Mouse (Mus musculus) erythroblast, embryonic 14.5 days (primary cell): ENCODE data around the gene R3hdm1. TPM values are rescaled to one million over a fixed set of nuclear protein-coding genes. Genes with fewer than 3 reads are reported as not detected.

Experiments used
- H3K27me3 ChIP-seq: 2 replicates; pipeline ENCODE4 v1.6.1; 2012; ENCODE audit warnings: inconsistent platforms; ENCODE audit not compliant: control insufficient read depth
- H3K36me3 ChIP-seq: 2 replicates; pipeline ENCODE4 v1.6.1; 2012; ENCODE audit warnings: mild to moderate bottlenecking, inconsistent platforms; ENCODE audit not compliant: control insufficient read depth
- H3K4me1 ChIP-seq: 2 replicates; pipeline ENCODE4 v1.6.1; 2012; ENCODE audit warnings: inconsistent platforms; ENCODE audit not compliant: control insufficient read depth
- H3K4me3 ChIP-seq: replicated peaks from 2 replicates; pipeline ENCODE3; 2012; ENCODE audit warnings: moderate library complexity, mild to moderate bottlenecking, inconsistent platforms
- H3K9me3 ChIP-seq: 2 replicates; pipeline ENCODE4 v1.6.1; 2012; ENCODE audit warnings: low read length, inconsistent platforms, mixed read lengths; ENCODE audit not compliant: control insufficient read depth
- GATA1 ChIP-seq: IDR thresholded peaks from 2 replicates; pipeline ENCODE4 v1.6.1; 2012; ENCODE audit warnings: low read length, inconsistent platforms, mixed read lengths
- TAL1 ChIP-seq: IDR thresholded peaks from 3 replicates; pipeline ENCODE4 v1.6.1; 2012; ENCODE audit warnings: low read length, inconsistent platforms, mixed read lengths
- polyA plus RNA-seq: library from polyadenylated mRNA; stranded (reverse); fragments of >175 nt; gene quantifications from 2 replicates; pipeline ENCODE4 v1.2.3, GENCODE M21; 2012

The R3hdm1 gene
- polyA plus RNA-seq, 1 experiment: 4.1 TPM

- peaks cover 83% of the 10 kb centered on the region for H3K36me3 ChIP-seq
- TF ChIP-seq TAL1: no peak
- TF ChIP-seq GATA1: no peak
- no peaks in the 10 kb centered on the region for H3K27me3 ChIP-seq
Measured at GRCm38 (mm10) chr1:128270731-128271130, 167.6 kb downstream of the R3hdm1 start.

DNA sequence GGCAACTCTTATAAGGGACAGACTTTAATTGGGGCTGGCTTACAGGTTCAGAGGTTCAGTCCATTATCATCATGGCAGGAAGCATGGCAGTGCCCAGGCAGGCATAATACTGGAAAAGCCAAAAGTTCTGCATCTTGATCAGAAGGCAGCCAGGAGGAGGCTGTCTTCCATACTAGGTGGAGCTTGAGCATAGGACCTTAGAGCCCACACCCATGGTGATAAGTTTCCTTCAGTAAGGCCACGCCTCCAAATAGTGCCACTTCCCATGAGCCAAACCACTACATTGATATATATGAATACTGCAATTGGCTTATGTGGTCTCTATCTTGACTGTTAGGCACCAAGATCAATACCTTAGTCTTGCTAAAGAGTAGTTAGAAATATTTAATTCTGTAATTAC, 172.8 kb downstream of the R3hdm1 start:
- H3K36me3 ChIP-seq: peaks cover 84% of the 10 kb centered on the region
- H3K4me1 ChIP-seq: peaks cover 10% of the 10 kb centered on the region
- no peak overlapping the region for H3K4me3 ChIP-seq
- TF ChIP-seq GATA1: no peak
- TF ChIP-seq TAL1: no peak
- H3K9me3 ChIP-seq: no peaks in the 10 kb centered on the region
- no peaks in the 10 kb centered on the region for H3K27me3 ChIP-seq

More at GRCm38 (mm10) chr1:128270731-128271130, 167.6 kb downstream of the R3hdm1 start:
- Histone ChIP-seq H3K4me1 (peaks cover 6% of the 10 kb centered on the region), H3K9me3 (no peaks in the 10 kb centered on the region), H3K4me3 (no peak overlapping the region)

DNA sequence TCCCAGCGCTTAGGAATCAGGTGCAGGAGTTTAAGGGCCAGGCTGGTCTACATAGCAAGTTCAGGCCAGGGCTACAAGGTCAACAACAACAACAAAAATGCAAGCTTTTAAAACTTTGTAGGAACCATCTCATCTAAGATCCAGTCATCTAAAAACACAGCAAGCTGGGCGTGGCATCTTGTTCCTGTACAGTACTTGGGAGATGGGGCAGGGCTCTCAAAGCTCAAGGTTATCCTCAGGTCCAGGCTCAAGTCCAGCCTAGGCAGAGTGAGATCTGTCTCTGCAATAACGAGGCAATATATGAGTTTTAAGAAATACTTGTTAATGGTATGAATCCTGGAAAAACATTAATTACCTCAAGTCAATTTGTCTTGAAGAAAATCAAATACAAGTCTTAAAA, 175.5 kb downstream of the R3hdm1 start:
- Histone ChIP-seq H3K9me3 (no peaks in the 10 kb centered on the region; the same call in 1 of the 2 replicates), H3K36me3 (peaks cover 65% of the 10 kb centered on the region), H3K4me1 (peaks cover 10% of the 10 kb centered on the region), H3K4me3 (no peak overlapping the region), H3K27me3 (no peaks in the 10 kb centered on the region)
- TF ChIP-seq GATA1 (no peak), TAL1 (no peak)

DNA sequence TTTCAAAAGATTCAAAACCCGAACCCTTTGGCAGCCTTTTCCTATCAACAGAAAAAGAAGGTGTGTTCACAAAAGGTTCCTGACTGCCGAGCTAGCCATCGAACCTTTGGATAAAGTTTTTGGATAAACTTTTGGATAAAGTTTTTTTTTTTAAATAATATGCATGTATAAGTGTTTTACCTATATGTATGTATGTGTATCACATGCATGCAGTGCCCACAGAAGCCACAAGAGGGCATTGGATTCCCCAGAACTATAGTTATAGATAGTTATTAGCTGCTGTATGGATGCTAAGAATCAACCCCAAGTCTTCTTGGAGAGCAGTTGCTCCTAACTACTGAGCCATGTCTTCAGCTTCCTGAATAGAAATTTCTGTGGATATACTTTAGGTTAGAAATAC, 178.7 kb downstream of the R3hdm1 start:
- peaks cover 34% of the 10 kb centered on the region for H3K36me3 ChIP-seq
- no peaks in the 10 kb centered on the region for H3K4me1 ChIP-seq
- no peak overlapping the region for H3K4me3 ChIP-seq
- TF ChIP-seq TAL1: no peak
- no peak for TF ChIP-seq GATA1
- H3K27me3 ChIP-seq: no peaks in the 10 kb centered on the region
- H3K9me3 ChIP-seq: no peaks in the 10 kb centered on the region; the same call in 1 of the 2 replicates

DNA sequence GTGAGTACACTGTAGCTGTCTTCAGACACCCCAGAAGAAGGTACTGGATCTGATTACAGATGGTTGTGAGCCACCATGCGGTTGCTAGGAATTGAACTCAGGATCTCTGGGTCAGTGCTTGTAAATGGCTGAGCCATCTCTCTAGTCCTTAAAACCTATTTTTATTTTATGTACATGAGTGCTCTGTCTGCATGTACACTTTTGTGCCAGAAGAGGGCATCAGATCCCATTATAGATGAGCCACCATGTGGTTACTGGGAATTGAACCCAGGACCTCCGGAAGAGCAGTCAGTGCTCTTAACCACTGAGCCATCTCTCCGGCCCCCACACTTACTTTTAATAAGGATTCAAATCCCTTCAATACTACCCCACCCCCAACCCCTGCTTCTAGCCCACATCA, 179.8 kb downstream of the R3hdm1 start:
- Histone ChIP-seq H3K9me3 (no peaks in the 10 kb centered on the region; the same call in 1 of the 2 replicates), H3K36me3 (peaks cover 22% of the 10 kb centered on the region), H3K27me3 (no peaks in the 10 kb centered on the region), H3K4me1 (no peaks in the 10 kb centered on the region), H3K4me3 (no peak overlapping the region)
- no peak for TF ChIP-seq TAL1
- TF ChIP-seq GATA1: no peak

- no peak for TF ChIP-seq TAL1
- TF ChIP-seq GATA1: no peak
- Histone ChIP-seq H3K27me3 (no peaks in the 10 kb centered on the region), H3K4me1 (no peaks in the 10 kb centered on the region), H3K9me3 (no peaks in the 10 kb centered on the region; the same call in 1 of the 2 replicates), H3K36me3 (peaks cover 10% of the 10 kb centered on the region), H3K4me3 (no peak overlapping the region)
Measured at GRCm38 (mm10) chr1:128284157-128284690, 181.1 kb downstream of the R3hdm1 start.

- Histone ChIP-seq H3K27me3 (no peaks in the 10 kb centered on the region), H3K36me3 (peaks cover 2% of the 10 kb centered on the region; the same call in 1 of the 2 replicates), H3K4me3 (no peak overlapping the region), H3K9me3 (no peaks in the 10 kb centered on the region; the same call in 1 of the 2 replicates), H3K4me1 (no peaks in the 10 kb centered on the region)
- no peak for TF ChIP-seq TAL1
- no peak for TF ChIP-seq GATA1
Measured at GRCm38 (mm10) chr1:128285136-128285535, 182.0 kb downstream of the R3hdm1 start.

Other genes starting within 250 kb of the R3hdm1 start
- gene Map3k19, start 248.3 kb upstream of the R3hdm1 start, polyA plus RNA-seq: not detected in 2 replicates
- gene Rab3gap1, start 234.5 kb upstream of the R3hdm1 start, polyA plus RNA-seq: 1.3 and 2.0 TPM in 2 replicates
- gene Zranb3, start 254 bp upstream of the R3hdm1 start, polyA plus RNA-seq: 0.06 and 0.08 TPM in 2 replicates
- gene Ubxn4, start 140.7 kb downstream of the R3hdm1 start, polyA plus RNA-seq: 1.3 and 1.6 TPM in 2 replicates
- not detected in 2 replicates for gene Lct, start 225.0 kb downstream of the R3hdm1 start, polyA plus RNA-seq